Mouse (Mus musculus) spleen, embryonic (tissue): ENCODE results near the gene Scrn1.

Experiments
- CTCF ChIA-PET: fragments of 350-600 bp; sonication (Branson Sonifier 250); formaldehyde crosslinking; loops from one replicate; lab custom pipeline; 2022; lab: Charles Lee

Gene Scrn1

DNA sequence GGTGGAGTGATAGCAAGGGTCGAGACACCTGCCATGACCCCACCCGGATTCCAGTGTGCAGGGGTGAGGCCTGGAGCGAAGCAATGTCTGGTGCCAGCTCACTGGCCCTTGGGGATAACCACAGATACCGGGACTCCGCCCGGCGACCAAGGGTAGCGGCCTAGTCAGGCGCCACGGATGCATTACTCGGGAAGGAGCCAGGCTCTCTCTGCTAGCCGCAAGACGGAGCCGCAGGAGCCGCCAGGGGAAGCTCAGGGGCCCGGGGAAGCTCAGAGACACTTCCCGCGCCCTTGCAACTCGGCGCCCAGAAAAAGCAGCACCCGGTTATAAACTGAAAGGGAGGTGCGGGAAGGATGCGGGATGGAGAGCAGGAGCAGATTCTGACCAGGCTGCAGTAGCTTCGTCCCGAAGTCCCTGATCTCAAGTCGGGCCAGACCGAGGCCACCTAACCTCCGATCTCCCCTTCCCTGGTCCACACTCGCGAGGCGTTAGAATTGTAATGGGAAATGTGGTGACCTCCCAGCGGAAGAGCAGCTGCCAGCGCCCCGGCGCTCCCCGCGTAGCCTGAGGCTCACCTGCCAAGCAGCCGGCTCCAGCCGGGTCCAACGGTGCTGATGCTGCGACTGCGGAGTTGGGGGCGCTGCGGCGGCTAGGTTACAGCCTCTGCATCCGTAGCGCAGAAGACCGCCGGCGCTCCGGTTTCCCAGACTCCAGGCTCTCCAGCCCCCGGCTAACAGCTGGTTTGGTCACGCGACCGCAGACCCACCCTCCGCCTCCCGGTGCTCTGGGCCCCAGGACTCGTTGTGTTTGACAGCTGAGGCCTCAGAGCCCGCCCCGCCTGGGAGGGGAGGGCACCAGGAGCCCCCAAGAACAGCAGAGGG lies at the start of gene Scrn1:
Gene Scrn1 (minus strand): TSS at position 825 of the 881 bp plus-strand sequence.
- CTCF ChIA-PET = no interaction called here

DNA sequence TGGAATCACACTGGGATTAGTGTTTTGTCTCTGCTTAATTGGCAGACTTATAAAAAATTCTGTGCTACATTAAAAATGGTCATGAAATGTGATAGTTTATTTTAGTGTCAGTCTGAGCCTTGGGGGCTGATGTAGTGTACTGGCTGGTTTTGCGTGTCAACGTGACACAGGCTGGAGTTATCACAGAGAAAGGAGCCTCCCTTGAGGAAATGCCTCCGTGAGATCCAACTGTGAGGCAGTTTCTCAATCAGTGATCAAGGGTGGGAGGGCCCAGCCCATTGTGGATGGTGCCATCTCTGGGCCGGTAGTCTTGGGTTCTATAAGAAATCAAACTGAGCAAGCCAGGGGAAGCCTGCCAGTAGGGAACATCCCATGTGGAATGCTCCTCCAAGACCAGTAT lies 40.0 kb upstream of the Scrn1 start:
- CTCF ChIA-PET = no interaction called here

DNA sequence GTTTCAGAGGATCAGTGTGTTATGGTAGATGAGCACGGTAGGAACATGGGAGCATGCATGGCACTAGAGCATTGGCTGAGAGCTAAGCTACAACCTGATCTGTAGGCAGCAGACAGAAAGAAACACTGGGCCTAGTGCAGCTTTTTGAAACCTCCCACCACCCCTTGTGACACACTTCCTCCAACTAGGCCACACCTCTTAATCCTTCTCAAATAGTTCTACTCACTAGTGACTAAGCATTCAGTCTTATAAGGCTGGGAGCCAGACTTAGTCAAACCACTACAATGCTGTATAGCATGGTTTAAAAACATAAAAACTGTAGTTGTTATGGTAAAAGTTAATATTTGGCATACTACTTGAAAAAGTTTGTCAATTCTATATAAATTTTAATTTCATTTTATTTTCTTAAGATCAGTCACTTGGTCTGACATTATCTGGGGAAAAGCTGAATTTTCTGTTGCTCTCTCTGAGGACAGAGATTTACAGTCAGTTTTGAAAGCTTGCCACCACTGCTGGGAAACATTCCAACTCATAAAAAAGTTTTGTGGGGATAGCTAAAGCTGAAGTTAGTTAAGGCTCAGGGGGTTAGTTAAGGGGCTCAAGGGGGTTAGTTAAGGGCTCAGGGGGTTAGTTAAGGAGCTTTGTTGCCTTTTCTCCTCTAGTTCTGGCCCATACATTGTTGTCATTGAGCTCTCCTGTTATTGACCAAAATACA lies 37.9 kb upstream of the Scrn1 start:
- CTCF ChIA-PET = no interaction called here

DNA sequence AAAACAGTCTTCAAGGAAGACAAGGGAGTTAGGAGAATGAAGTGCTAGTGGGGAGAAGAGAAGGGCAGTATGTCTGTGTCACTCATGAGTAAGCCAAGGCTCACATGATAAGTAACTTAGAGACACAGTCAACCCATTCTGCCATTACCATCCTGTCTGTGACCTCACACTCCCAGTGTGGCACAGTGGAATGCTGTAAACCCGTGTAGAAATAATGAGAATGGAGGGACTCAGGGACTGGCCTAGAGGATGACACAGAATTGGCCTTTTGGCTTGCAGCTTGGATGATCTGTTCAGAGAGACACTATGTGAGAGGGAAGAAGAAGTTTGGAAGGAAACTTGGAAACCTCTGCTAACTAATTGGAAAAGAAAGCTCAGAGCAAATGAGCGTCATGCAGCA lies 36.6 kb upstream of the Scrn1 start:
- CTCF ChIA-PET = no interaction called here

DNA sequence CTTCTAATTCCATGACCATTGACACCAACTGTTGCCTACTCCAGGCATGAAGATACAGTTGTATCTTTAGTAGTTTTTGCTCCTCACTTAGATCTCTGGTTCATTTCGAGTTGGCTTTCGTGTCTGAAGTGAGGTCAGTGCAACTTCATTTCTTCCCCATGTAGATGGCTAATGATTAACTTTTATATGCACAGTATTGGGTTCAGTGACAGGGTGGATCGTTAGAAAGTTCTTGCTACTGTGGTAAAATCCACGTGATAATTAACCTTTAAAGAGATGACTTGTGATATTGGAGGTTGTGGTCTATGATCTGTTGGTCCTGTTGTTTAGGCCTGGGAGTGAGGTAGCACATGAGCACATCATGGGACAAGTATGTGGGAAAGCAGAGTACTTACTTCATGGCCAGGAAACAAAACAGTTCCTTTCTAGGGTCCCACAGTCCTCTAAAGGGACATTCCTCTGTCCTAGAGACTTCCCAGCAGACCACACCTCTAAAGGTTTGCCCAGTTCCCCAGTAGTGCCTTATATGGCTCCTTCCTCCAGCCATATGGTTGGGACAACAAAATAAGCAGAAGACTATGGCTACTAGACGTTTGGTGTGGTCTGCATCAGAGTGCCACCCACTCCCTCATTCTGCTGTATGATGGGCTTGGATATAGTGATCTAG lies 34.5 kb upstream of the Scrn1 start:
- CTCF ChIA-PET = no interaction called here

DNA sequence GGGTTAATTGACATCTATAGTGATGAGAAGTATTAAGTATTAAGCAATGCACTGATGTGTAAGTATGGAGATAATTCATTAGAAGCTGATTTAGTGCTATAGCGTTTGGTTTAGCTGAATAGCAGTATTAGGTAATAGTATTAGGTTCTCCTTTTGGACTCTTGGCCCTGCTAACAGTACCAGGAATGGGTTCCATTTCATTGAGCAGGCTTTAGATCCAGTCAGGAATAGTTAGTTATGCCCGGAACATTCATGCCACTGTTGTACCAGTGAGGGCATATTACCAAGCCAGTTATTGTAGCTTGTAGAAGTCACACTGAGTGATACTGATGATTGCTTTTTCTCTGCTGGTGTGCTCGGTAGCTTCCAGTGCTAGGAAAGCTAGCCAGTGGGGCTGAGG lies 31.4 kb upstream of the Scrn1 start:
- CTCF ChIA-PET = interaction anchor here (0.6 kb wide), 1 partner anchor 17 kb away, joined by 3 read pairs; no protein-coding TSS in a partner anchor

DNA sequence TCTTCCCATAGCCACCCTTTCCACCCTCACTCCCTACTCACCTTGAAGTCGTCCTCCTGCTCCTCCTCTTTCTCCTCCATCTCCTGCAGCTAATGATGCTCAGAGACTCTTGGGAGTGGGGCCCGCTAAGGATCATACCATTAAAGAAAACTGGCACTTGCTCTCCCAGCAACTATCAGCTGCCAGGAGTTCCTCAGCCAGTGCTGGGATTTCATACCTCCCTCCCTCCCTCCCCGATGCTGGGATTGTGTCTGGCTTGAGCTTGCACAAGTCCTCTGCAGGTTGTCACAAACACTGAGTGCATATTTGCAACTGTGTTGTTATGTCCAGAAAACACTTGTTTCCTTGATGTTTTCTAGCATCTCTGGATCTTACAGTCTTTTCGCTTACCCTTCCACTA lies 30.9 kb upstream of the Scrn1 start, which contains the start of gene Fkbp14:
Gene Fkbp14 (minus strand): TSS at position 101 of the 400 bp plus-strand sequence.
- CTCF ChIA-PET = no interaction called here

DNA sequence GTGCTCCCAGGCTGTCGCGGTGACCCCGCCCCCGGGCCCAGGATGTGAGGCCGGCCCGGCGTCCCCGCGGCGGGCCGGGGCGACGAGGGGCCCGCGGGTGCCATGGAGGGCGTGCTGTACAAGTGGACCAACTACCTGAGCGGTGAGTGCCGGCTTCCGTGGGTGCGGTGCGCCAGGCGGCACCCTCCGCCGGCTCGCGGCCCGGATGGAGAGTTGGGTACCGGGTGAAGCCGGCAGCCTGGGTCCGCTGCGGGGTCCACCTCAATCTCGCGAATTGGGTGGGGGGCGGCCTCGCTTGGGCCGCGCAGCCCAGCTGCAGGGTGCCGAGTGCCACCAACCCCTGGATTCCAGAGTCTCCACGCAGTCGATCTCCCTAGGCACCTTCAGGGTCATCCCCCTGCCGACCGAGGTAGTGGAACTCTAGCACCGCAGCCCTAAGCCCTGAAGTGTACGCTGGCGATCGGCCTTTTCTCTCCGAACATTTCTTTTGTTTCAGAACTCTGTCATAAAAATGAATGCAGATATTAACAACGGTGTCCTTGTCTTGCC lies 29.1 kb upstream of the Scrn1 start:
- CTCF ChIA-PET = interaction anchor here (0.6 kb wide), 1 partner anchor 403 kb away, joined by 7 read pairs; no protein-coding TSS in a partner anchor

DNA sequence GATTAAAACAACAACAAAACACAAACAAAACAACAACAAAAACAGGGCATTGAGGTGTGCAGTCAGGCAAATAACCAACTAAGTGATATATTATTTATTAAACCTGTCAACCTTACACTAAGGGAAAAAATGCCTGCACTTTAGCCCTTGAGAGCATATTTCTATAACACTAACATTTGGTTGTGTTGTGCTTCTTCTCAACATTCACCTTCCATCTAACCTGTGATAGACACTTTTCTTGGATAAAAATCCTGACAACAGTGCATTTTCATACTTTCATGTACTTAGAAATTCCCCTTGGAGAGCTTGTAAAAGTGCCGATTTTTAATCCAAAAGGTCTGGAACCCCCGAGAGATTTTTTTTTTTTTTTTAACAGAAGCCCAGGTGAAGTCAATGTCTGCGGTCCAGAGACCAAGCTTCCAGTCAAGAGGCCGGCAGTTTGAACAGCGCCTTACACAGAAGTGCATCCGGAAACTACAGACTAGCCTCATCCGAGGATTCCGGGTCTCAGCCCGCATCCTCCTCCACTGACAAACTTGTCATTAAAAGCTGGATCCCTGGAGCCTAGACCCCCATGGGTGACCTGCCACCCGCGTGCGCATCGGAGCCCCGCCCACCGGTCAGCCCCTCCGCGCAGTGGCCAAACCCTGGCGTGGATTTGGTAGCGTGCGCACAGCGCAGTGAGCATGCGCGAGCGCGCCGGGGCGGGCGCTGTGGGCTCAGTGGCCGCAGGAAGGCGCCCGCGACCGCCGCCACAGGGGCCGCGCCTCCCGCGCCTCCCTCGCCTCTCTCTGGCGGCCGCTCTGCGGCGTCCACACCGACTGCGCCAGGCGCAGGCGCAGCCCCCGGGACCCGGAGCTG lies 28.4 kb upstream of the Scrn1 start, which contains the start of gene Plekha8:
Gene Plekha8 (plus strand): TSS at position 643 of the 861 bp plus-strand sequence.
- CTCF ChIA-PET = no interaction called here

DNA sequence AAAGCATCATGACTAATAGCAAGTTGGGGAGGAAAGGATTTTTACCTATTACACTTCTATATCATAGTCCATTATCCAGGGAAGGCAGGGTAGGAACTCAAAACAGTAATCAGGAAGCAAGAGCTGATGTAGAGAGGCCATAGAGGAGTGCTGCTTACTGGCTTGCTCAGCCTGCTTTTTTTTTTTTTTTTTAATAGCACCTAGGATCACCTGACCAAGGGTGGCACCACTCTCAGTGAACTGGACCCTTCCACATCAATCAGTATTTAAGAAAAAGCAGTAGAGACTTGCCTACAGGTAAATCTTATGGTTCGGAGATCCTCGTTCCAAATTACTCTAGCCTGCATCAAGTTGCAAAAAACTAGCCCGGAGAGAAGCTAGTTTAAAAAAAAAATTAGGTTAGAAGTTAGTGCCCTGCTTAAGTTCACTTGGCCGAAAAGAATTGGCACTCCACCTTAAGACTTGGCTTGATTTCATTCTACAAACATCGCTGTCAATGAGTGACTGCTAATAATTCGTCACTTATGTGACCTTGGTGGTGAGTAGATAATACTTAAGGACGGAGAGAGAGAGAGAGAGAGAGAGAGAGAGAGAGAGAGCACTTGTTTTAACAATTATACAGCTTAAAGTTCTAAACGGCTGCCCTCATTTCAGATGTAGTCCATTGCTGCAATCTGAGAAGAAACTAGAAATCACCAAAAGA lies 27.6 kb upstream of the Scrn1 start:
- CTCF ChIA-PET = no interaction called here

DNA sequence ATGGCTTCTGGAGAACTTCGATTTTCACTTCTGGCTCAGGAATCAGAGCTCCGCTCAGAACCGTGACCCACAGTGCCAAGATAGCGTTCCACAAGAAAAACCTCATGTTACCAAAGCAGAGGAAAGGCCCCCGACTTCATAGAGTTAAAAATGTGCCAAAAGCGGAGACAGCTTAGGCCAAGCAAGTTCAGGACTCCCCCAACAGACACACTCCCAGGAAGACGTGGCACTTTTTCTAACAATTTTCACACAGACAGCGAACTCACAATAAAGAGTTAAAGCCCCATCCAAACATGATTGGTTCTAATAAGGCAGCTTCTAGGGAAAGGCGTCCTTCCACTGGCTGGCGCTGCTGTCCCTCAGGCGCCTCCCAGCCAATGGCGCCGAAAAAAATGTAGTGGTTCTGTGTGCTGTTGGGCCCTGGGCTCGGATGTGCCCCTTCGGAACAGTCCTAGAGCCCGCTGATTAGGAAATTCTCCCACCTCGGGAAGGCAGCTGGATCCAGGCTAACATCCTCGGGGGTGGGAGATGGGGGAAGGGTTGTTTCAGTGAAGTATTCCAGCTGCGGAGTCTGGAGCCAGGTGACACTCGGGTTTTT lies 26.7 kb upstream of the Scrn1 start:
- CTCF ChIA-PET = no interaction called here

DNA sequence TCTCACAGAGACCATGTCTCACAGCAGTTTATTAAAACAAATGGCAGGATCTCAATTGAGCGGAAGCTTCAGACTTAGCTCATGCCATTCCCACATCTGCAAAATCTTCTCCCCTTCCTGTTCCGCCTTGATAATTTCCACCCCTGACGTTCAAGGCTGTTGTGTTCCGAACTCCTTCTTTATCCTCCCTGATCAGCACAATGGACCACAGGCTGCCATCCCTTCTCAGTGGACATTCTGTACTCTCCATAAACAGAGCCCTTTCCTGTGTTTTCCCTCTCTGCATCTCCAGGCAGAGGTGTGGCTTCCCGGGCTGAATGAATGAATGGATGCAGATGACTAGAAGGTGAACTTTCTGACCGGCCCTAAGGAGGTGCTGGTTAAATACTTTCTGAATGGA lies 25.5 kb upstream of the Scrn1 start:
- CTCF ChIA-PET = no interaction called here

DNA sequence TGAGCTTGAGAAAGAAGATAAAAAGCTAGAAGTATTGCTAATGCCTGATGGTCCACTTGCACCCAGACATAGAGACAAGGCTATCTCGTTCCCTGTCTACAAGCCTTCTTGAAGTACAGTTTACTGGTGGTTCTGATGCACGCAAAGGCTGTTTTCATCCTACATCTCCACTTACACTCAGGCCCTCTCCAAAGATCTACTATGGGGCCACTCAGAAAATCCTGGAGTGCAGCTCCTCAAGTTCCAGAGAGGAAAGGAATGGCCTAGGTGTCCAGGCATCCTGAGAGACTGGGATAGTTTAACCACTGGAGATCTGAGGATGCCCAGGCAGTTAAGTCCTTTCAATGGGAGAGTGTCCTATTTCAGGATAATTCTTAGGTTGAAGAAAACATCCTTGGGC lies 24.4 kb upstream of the Scrn1 start:
- CTCF ChIA-PET = no interaction called here

DNA sequence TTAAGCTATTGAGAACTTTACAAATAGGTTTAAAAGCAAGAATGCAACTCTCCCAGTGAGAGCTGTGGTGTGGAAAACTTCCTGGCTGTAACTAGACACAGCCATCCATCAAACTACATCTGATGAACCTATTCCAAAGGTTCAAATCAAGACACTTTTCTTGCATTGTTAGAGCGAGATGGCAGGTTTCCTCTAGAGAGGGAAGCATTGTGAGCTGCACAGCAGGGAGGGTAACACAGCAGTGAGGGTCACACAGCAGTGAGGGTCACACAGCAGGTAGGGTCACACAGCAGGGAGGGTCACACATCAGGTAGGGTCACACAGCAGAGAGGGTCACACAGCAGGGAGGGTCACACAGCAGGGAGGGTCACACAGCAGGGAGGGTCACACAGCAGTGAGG lies 21.9 kb upstream of the Scrn1 start:
- CTCF ChIA-PET = no interaction called here

DNA sequence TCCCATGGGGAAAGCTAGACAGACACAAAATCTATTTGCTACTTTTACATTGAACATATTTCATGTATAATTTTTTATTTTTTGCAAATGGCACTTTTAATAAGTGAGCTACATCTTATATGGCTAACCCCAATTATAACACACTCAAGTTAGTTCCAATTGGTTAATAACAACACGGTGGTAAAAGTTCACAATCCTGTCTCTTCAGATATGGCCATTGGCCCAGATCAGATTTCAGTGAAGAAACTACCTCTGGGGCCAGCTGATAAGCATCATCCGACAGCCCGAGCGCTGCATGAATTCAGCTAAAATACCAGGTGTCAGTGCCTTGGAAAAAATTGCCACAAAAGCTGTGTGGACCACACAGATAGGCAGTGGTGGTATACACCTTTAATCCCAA lies 21.4 kb upstream of the Scrn1 start:
- CTCF ChIA-PET = no interaction called here

DNA sequence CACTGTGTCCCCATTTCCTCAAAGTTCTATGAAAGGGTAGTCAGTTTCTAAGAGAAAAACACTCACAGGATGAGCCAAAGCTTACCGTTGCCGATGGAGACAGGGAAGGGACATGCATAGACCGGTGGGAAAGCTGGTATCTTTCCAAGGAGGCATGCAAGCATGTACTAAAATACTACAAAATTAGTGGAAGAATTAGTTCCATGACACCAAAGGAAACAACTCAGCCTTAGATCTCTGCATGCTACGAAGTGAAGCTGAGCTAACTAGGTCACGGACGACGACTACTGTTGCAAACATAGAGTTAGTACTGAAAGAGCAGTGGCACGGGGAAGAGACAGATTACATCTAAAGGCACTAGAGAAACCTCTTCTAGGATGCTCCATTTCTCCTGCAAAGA lies 20.6 kb upstream of the Scrn1 start:
- CTCF ChIA-PET = interaction anchor here (0.6 kb wide), 2 partner anchors 152 to 355 kb away, joined by 3 read pairs; no protein-coding TSS in a partner anchor

DNA sequence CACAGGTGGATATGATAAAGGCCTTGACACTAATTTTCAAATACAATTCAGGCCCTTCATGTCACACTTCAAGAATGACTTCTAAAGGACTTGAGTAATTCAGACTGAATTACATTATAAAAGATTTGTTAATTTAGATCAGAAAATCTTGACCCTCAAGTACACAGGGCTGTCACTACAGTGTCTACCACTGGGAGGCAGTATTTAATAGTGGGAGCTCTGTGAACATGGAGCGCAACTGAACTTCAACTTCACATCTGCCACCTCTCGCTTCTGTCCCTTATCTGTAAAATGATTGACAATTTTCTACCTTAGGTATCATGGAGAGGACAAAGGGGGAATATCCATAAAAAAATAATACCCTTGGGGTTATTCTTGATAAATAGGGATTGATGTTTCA lies 19.9 kb upstream of the Scrn1 start:
- CTCF ChIA-PET = interaction anchor here (0.7 kb wide), 1 partner anchor 636 kb away, joined by 7 read pairs; no protein-coding TSS in a partner anchor

DNA sequence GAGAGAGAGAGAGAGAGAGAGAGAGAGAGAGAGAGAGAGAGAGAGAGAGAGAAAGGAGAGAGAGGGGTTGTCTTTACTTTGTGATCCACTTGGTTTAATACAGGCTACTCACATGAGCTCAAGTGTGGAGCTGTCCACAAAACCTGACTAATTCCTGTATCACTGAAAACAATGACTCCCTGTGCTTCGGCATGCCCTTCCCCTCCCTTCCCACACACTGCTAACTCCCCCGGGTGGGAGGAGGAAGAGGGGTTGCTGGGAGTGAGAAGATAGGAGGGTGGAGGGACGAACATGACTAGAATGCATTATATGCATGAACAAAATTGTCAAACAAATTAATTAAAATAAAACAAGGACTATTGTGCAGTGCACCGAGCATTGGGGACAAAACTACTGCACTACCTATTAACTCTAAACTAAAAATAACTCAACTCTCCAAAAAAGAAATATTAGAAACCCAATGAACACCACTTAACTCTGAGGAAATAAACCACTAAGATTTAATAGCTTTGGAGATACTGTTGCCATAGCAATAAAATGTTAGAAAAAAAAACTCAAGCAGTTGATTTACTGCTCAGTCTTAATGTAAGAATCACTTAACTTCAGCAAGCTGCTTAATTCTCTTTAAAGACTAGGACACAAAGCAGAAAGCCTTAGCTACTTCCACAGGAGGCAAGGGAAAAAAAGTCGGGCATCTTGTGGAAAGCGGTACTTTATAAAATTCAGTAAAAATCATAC lies 7.1 kb upstream of the Scrn1 start:
- CTCF ChIA-PET = no interaction called here

DNA sequence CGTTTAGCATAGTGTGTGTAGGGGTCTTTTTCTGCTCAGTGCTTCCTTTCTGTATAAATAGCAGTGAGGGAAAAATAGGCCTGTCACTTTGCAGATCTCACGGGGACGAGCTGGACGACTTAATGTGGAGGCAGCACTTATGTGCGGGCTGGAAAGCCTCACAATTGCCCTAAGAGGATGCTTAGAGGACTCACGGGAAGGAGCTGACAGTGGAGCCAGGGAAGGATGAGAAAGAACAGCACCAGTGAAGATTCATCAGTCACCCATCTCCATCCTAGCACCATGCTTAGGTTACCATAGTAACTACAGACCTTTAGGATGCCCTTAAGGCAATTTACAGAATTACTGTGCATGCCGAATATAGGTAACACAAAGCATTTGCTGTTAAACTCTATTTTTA lies 3.5 kb upstream of the Scrn1 start:
- CTCF ChIA-PET = no interaction called here
